Mouse (Mus musculus) heart, postnatal 0 days (tissue): ENCODE results near the gene Reg3g.

Experiments used
- CTCF ChIP-seq: IDR thresholded peaks from 2 replicates; pipeline ENCODE4 v1.5.1; 2016; ENCODE audit warnings: antibody characterized with exemption, control low read depth, low read depth
- EP300 ChIP-seq: IDR thresholded peaks from 2 replicates; pipeline ENCODE4 v1.6.1; 2016; ENCODE audit warnings: antibody characterized with exemption, low read depth

- TF ChIP-seq CTCF (no peak), EP300 (no peak)
These were observed 20.3 kb downstream of the Reg3g start for GRCm38 (mm10) chr6:78448409-78448808.
